ENCODE assay signal across 8 mouse cellular contexts in the genomic region with DNA sequence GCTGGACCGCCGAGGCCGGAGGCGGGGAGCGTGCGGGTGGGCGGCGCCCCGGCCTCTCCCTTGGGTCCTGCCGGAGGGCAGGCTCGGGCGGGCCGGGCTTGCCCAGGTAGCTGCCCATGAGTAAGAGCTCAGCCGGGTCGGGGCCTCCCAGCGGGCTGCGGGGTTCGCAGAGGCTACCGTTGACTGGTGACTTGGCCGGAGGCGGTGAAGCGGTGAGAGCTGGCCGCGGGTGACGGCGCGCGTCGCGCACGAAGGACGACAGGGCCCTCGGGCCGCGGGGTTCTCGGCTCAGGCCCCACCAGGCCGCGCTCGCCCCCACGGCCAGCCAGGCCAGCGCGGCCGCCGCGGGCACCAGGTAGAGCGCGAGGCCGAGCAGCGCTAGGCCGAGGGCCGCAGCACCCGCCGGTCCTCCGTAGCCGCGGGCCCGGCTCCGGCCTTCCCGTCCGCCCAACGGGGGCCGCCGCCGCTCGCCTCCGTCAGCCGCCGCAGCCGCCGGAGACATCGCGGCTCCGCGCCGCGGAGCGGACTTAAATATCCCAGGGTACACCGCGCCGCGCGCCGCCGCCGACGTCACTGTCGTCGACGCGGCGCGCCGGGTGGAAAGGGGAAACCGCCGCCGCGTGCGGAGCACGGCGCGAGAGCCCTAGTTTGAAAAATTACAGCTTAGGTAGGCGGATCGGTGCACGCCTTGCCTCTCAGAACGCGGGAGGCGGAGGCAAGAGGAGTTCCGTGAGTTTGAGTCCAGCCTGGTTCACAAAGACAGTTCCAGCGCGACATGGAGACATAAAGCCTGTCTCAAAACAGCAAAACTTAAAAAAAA. TPM values are rescaled to one million over a fixed set of nuclear protein-coding genes. Genes with fewer than 3 reads are reported as not detected.
A peak's percentile ranks its signal among the peaks of the same experiment; 100 is the strongest.
DNase-seq lines count a peak whose midpoint lies in the region; ATAC-seq and TF ChIP-seq lines count a peak whose summit lies in the region.

Pom121 (minus strand) TSS at position 543 of the 820 bp plus-strand sequence.

- H3K9me3 ChIP-seq in erythroblast, embryonic 14.5 days (ENCODE audit: control insufficient read depth, low read length): no peaks in the 10 kb centered on the region
- no peaks in the 10 kb centered on the region for H3K9me3 ChIP-seq in heart, embryonic 13.5 days
- no peaks in the 10 kb centered on the region for H3K9me3 ChIP-seq in liver, embryonic 14.5 days (ENCODE audit: control insufficient read depth, low read length)
- H3K9me3 ChIP-seq in neural tube, embryonic 11.5 days (ENCODE audit: control insufficient read depth, low read length): no peaks in the 10 kb centered on the region
- no peaks in the 10 kb centered on the region for H3K9me3 ChIP-seq in stomach, postnatal 0 days (ENCODE audit: control insufficient read depth, low read length)

- peaks cover 31% of the 10 kb centered on the region for H3K36me3 ChIP-seq in erythroblast, embryonic 14.5 days (ENCODE audit: control insufficient read depth)
- H3K36me3 ChIP-seq in heart, embryonic 13.5 days: peaks cover 32% of the 10 kb centered on the region
- peaks cover 21% of the 10 kb centered on the region for H3K36me3 ChIP-seq in liver, embryonic 14.5 days (replicated peaks; ENCODE audit: control insufficient read depth, insufficient read depth, low read depth)
- peaks cover 14% of the 10 kb centered on the region for H3K36me3 ChIP-seq in neural tube, embryonic 11.5 days (ENCODE audit: control insufficient read depth, insufficient read depth, low read length)
- H3K36me3 ChIP-seq in stomach, postnatal 0 days (ENCODE audit: control insufficient read depth, insufficient read depth, low read length): peaks cover 5% of the 10 kb centered on the region

- peak within 1 kb of the TSS; percentile 98 for H3K9ac ChIP-seq in heart, embryonic 13.5 days
- peak within 1 kb of the TSS; percentile 95 for H3K9ac ChIP-seq in liver, embryonic 14.5 days (replicated peaks)
- H3K9ac ChIP-seq in neural tube, embryonic 11.5 days (ENCODE audit: low read length): peak within 1 kb of the TSS; percentile 96
- peak within 1 kb of the TSS; percentile 99 for H3K9ac ChIP-seq in stomach, postnatal 0 days (ENCODE audit: low read length)

- peak within 1 kb of the TSS; percentile 88 for H3K27ac ChIP-seq in heart, embryonic 13.5 days (replicated peaks)
- peak within 1 kb of the TSS; percentile 76 for H3K27ac ChIP-seq in liver, embryonic 14.5 days
- peak within 1 kb of the TSS; percentile 70 for H3K27ac ChIP-seq in neural tube, embryonic 11.5 days (ENCODE audit: low read depth, low read length)
- H3K27ac ChIP-seq in stomach, postnatal 0 days (replicated peaks): peak within 1 kb of the TSS; percentile 93

- peak within 1 kb of the TSS; percentile 83 for H3K4me2 ChIP-seq in heart, embryonic 13.5 days
- H3K4me2 ChIP-seq in liver, embryonic 14.5 days (ENCODE audit: low read depth): peak within 1 kb of the TSS; percentile 87
- peak within 1 kb of the TSS; percentile 60 for H3K4me2 ChIP-seq in neural tube, embryonic 11.5 days (ENCODE audit: low read depth)
- H3K4me2 ChIP-seq in stomach, postnatal 0 days (replicated peaks; ENCODE audit: low read depth): peak within 1 kb of the TSS; percentile 96

- H3K4me1 ChIP-seq in erythroblast, embryonic 14.5 days (ENCODE audit: control insufficient read depth): peaks cover 38% of the 10 kb centered on the region
- H3K4me1 ChIP-seq in heart, embryonic 13.5 days: peaks cover 17% of the 10 kb centered on the region
- H3K4me1 ChIP-seq in liver, embryonic 14.5 days (replicated peaks; ENCODE audit: control insufficient read depth in 2 of 2, insufficient read depth in 2 of 2, low read length in 1 of 2): peaks cover 14% of the 10 kb centered on the region in 2 experiments
- peaks cover 4% of the 10 kb centered on the region; the same call in 1 of the 2 replicates for H3K4me1 ChIP-seq in neural tube, embryonic 11.5 days (ENCODE audit: control insufficient read depth, insufficient read depth, low read length)
- H3K4me1 ChIP-seq in stomach, postnatal 0 days (replicated peaks; ENCODE audit: control insufficient read depth, insufficient read depth): no peaks in the 10 kb centered on the region

- H3K27me3 ChIP-seq in erythroblast, embryonic 14.5 days (ENCODE audit: control insufficient read depth): no peaks in the 10 kb centered on the region
- no peaks in the 10 kb centered on the region; the same call in 1 of the 2 replicates for H3K27me3 ChIP-seq in heart, embryonic 13.5 days (replicated peaks)
- no peaks in the 10 kb centered on the region for H3K27me3 ChIP-seq in liver, embryonic 14.5 days (ENCODE audit: control insufficient read depth, insufficient read depth, low read length)
- no peaks in the 10 kb centered on the region for H3K27me3 ChIP-seq in neural tube, embryonic 11.5 days (ENCODE audit: control insufficient read depth, insufficient read depth, low read length)
- no peaks in the 10 kb centered on the region for H3K27me3 ChIP-seq in stomach, postnatal 0 days (ENCODE audit: control insufficient read depth, insufficient read depth, low read length)

- under 1% methylated on average over 93 of the region's 110 CpGs for WGBS in heart, embryonic 13.5 days
- WGBS in liver, embryonic 14.5 days (ENCODE audit: insufficient replicate concordance): under 1% methylated on average over 95 of the region's 110 CpGs
- WGBS in neural tube, embryonic 11.5 days: under 1% methylated on average over 94 of the region's 110 CpGs
- WGBS in stomach, postnatal 0 days: under 1% methylated on average over 79 of the region's 110 CpGs

- peak; percentile 96 for TF ChIP-seq POLR2A in brain, embryonic 14.5 days (IDR thresholded peaks at IDR 0.05; ENCODE audit: borderline replicate concordance, extremely low read depth, insufficient read depth, insufficient read length, poor library complexity, severe bottlenecking)

- H3K4me3 ChIP-seq in erythroblast, embryonic 14.5 days (replicated peaks): peak within 1 kb of the TSS; percentile 96
- H3K4me3 ChIP-seq in heart, embryonic 13.5 days: peak within 1 kb of the TSS; percentile 78
- peak within 1 kb of the TSS; percentile 91 for H3K4me3 ChIP-seq in liver, embryonic 14.5 days (ENCODE audit: insufficient read depth in 1 of 2, low read depth in 2 of 2, low read length in 2 of 2)
- peak within 1 kb of the TSS; percentile 99 for H3K4me3 ChIP-seq in neural tube, embryonic 11.5 days (ENCODE audit: low read depth, low read length)
- peak within 1 kb of the TSS; percentile 94 for H3K4me3 ChIP-seq in stomach, postnatal 0 days (ENCODE audit: low read depth, low read length)

- DNase-seq in CD4-positive helper T cell, adult 2 months (ENCODE audit: low read depth, low spot score): peak; percentile 96
- DNase-seq in brain, embryonic 14.5 days (ENCODE audit: low read depth): peak; percentile 95
- DNase-seq in kidney, postnatal 10 days: peak; percentile 92
- DNase-seq in liver, embryonic 14.5 days (ENCODE audit: low read depth in 3 of 3, low spot score in 3 of 3): peak; percentile 75 to 78 (median 78)
- DNase-seq in neural tube, embryonic 11.5 days (ENCODE audit: low spot score): peak; percentile 92
- DNase-seq in stomach, postnatal 0 days (ENCODE audit: low spot score): peak; percentile 88

- no peak for TF ChIP-seq EP300 in liver, embryonic 14.5 days (IDR thresholded peaks at IDR 0.05; ENCODE audit: low read depth)
- TF ChIP-seq EP300 in stomach, postnatal 0 days (optimal IDR thresholded peaks at IDR 0.05): no peak

- peak; percentile 73 for ATAC-seq in heart, embryonic 13.5 days (ENCODE audit: extremely low read depth, insufficient number of reproducible peaks, low FRiP score, low TSS enrichment)
- ATAC-seq in liver, embryonic 14.5 days (ENCODE audit: insufficient read depth): peak; percentile 91
- ATAC-seq in neural tube, embryonic 11.5 days (ENCODE audit: insufficient read depth, low FRiP score, low TSS enrichment): peak; percentile 87
- peak; percentile 90 for ATAC-seq in stomach, postnatal 0 days (ENCODE audit: low FRiP score, low TSS enrichment)

- TF ChIP-seq CTCF in brain, embryonic 14.5 days (IDR thresholded peaks at IDR 0.05; ENCODE audit: borderline replicate concordance, extremely low read depth, insufficient read depth, insufficient read length): no peak
- TF ChIP-seq CTCF in liver, embryonic 14.5 days (IDR thresholded peaks at IDR 0.05; ENCODE audit: low read depth): no peak
- no peak for TF ChIP-seq CTCF in stomach, postnatal 0 days (IDR thresholded peaks at IDR 0.05; ENCODE audit: low read depth)

RNA-seq across cellular contexts. Expression of gene Pom121, which starts in this region (rescaled TPM):
- 21.7 and 45.5 TPM in 2 replicates for polyA plus RNA-seq in brain, embryonic 14.5 days (2012; rRNA removed)
- 6.3 and 6.6 TPM in 2 replicates for polyA plus RNA-seq in erythroblast, embryonic 14.5 days (2012)
- 8.7 and 10.0 TPM in 2 replicates for polyA plus RNA-seq in heart, embryonic 13.5 days (2015; fragmentation: Nextera tagmentation; extraction: Ambion mirVana)
- 7.6 and 9.7 TPM in 2 replicates for polyA plus RNA-seq in liver, embryonic 14.5 days (2012; rRNA removed)
- polyA plus RNA-seq in liver, embryonic 14.5 days (2014; fragmentation: Nextera tagmentation; extraction: Ambion mirVana): 5.4 and 7.0 TPM in 2 replicates
- 19.9 and 20.3 TPM in 2 replicates for polyA plus RNA-seq in neural tube, embryonic 11.5 days (2014; fragmentation: Nextera tagmentation; extraction: Ambion mirVana)
- 3.6 and 3.9 TPM in 2 replicates for polyA plus RNA-seq in stomach, postnatal 0 days (2015; fragmentation: Nextera tagmentation; extraction: Ambion mirVana)

Comparison
In these comparisons a context has a peak if more than half of its experiments do, and no peak if none do; other contexts are left out.
1. Peak in every context shown above with its lines: DNase-seq, ATAC-seq, H3K4me3 ChIP-seq and H3K27ac ChIP-seq.